In genomic region chr5:25627086-25627485, GRCm38 (mm10) we compare ENCODE assay signal across 24 mouse cellular contexts.
"Had no signal": no experiment of that assay in that cellular context is flagged by ENCODE, and none has a peak within 500 bp of the region (broad histone marks: within the 10 kb centered on the region; RNA-seq: fewer than 3 reads in every experiment).

No protein-coding gene starts in this region.

- H3K9ac ChIP-seq: heart, embryonic 13.5 days; heart, embryonic 15.5 days; hindbrain, embryonic 14.5 days; kidney, embryonic 15.5 days; limb, embryonic 13.5 days; limb, embryonic 15.5 days; liver, embryonic 12.5 days; liver, embryonic 14.5 days had no signal

- H3K27me3 ChIP-seq: heart, embryonic 13.5 days; heart, embryonic 15.5 days; kidney, embryonic 15.5 days; limb, embryonic 13.5 days; limb, embryonic 15.5 days; liver, embryonic 12.5 days had no signal

- ATAC-seq: hindbrain, embryonic 16.5 days; liver, embryonic 12.5 days had no signal

- H3K9me3 ChIP-seq: heart, embryonic 15.5 days; kidney, embryonic 15.5 days; limb, embryonic 15.5 days had no signal

- DNase-seq: gastrocnemius, postnatal 14 days; gastrocnemius, postnatal 36 days; heart, adult 11 months; heart, adult 2 months; heart, postnatal 14 days; heart, postnatal 36 days; kidney, adult 11 months; kidney, adult 2 months; kidney, adult 9 months; kidney, postnatal 10 days; kidney, postnatal 25 days; layer of hippocampus, adult 9-11 months; layer of hippocampus, postnatal 36 days; left cerebral cortex, postnatal 4 days had no signal

- H3K4me1 ChIP-seq: heart, embryonic 13.5 days; heart, embryonic 15.5 days; kidney, embryonic 15.5 days; limb, embryonic 13.5 days; limb, embryonic 15.5 days; liver, embryonic 12.5 days had no signal

- H3K27ac ChIP-seq: heart, adult 2 months; heart, embryonic 13.5 days; heart, embryonic 15.5 days; hindbrain, embryonic 14.5 days; kidney, embryonic 15.5 days; limb, embryonic 13.5 days; limb, embryonic 15.5 days; liver, embryonic 12.5 days; liver, embryonic 14.5 days had no signal

- H3K4me3 ChIP-seq: heart, adult 2 months; heart, embryonic 13.5 days; heart, embryonic 15.5 days; kidney, embryonic 15.5 days; limb, embryonic 13.5 days; limb, embryonic 15.5 days; liver, embryonic 12.5 days had no signal

- H3K36me3 ChIP-seq: heart, embryonic 13.5 days; heart, embryonic 15.5 days; kidney, embryonic 15.5 days; limb, embryonic 13.5 days; limb, embryonic 15.5 days; liver, embryonic 12.5 days had no signal

- H3K4me2 ChIP-seq: heart, embryonic 11.5 days; heart, embryonic 13.5 days; heart, embryonic 15.5 days; hindbrain, embryonic 14.5 days; kidney, embryonic 15.5 days; limb, embryonic 13.5 days; limb, embryonic 15.5 days; liver, embryonic 12.5 days had no signal
